Mouse (Mus musculus) heart, embryonic 16.5 days (tissue): ENCODE results near the gene Coa3. TPM values are rescaled to one million over a fixed set of nuclear protein-coding genes. Genes with fewer than 3 reads are reported as not detected.

Experiments
- ATAC-seq: fragments of 200-750 bp; cut with Nextera tagmentation; replicated peaks from 2 replicates; pipeline ENCODE4 v1.8.0; 2017; ENCODE audit warnings: moderate number of reproducible peaks; ENCODE audit not compliant: insufficient read depth, low FRiP score; ENCODE audit errors: extremely low read depth
- H3K27ac ChIP-seq: fragments of 300-500 bp; sonication (generic); 2 replicates; pipeline ENCODE4 v1.5.1; 2014; ENCODE audit warnings: mild to moderate bottlenecking, low read length, control low read depth, moderate library complexity
- H3K27me3 ChIP-seq: fragments of 300-500 bp; sonication (generic); 2 replicates; pipeline ENCODE4 v1.6.1; 2014; ENCODE audit warnings: low read length, mixed read lengths; ENCODE audit not compliant: control insufficient read depth, insufficient read depth
- H3K36me3 ChIP-seq: fragments of 300-500 bp; sonication (generic); 2 replicates; pipeline ENCODE4 v1.6.1; 2014; ENCODE audit not compliant: control insufficient read depth, insufficient read depth
- H3K4me1 ChIP-seq: fragments of 300-500 bp; sonication (generic); 2 replicates; pipeline ENCODE4 v1.6.1; 2014; ENCODE audit warnings: low read length, mixed read lengths; ENCODE audit not compliant: control insufficient read depth, insufficient read depth
- H3K4me2 ChIP-seq: fragments of 300-500 bp; sonication (generic); 2 replicates; pipeline ENCODE4 v1.6.1; 2014; ENCODE audit warnings: low read depth, mild to moderate bottlenecking, control low read depth, low read length
- H3K4me3 ChIP-seq: fragments of 300-500 bp; sonication (generic); 2 replicates; pipeline ENCODE4 v1.5.1; 2014; ENCODE audit warnings: mild to moderate bottlenecking, control low read depth, low read length
- H3K9ac ChIP-seq: fragments of 300-500 bp; sonication (generic); 2 replicates; pipeline ENCODE4 v1.6.1; 2014; ENCODE audit warnings: low read length, control low read depth
- H3K9me3 ChIP-seq: fragments of 300-500 bp; sonication (generic); replicated peaks from 2 replicates; pipeline ENCODE4 v1.6.1; 2016; ENCODE audit warnings: low read length; ENCODE audit not compliant: control insufficient read depth
- WGBS: fragments of 180-500 bp; shearing (Covaris S2); extraction: QIAGEN DNeasy Blood & Tissue Kit; methylation state at CpG from one replicate; pipeline ENCODE4 v1.1.7; 2014; 5-methylcytosine and 5-hydroxymethylcytosine counted together
- polyA plus RNA-seq: library from polyadenylated mRNA; unstranded; fragments of >200 nt; fragmentation: Nextera tagmentation; extraction: Ambion mirVana; gene quantifications from 2 replicates; pipeline ENCODE4 v1.2.1, GENCODE M21; 2015

Gene Coa3
- polyA plus RNA-seq, 1 experiment from 2014 or later: 166 TPM

DNA sequence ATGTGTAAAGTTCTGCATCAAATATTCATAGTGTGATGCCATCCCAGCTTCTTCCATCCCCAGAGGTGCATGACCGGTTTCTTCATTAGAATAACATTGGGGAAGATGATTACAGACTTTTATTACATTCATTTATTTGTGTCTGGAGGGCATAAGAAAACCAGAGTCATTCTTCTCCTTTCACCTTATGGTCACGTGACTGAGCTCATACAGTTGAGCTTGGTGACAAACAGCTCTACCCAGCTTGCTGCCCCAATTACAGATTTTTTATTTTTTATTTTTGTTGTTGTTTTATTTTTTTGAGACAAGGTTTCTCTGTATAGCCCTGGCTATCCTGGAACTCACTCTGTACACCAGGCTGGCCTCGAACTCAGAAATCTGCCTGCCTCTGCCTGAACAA lies 6.5 kb downstream of the Coa3 start:
- Histone ChIP-seq H3K36me3 (no peaks in the 10 kb centered on the region), H3K27ac (no peak overlapping the region), H3K27me3 (peaks cover 10% of the 10 kb centered on the region), H3K4me2 (no peak overlapping the region), H3K9me3 (no peaks in the 10 kb centered on the region), H3K9ac (no peak overlapping the region), H3K4me1 (peaks cover 7% of the 10 kb centered on the region), H3K4me3 (no peak overlapping the region)
- 80% methylated on average over 3 of the region's 3 CpGs for WGBS
- ATAC-seq: no peak

- 14% methylated on average over 10 of the region's 10 CpGs for WGBS
- Histone ChIP-seq H3K4me2 (no peak overlapping the region), H3K27ac (no peak overlapping the region), H3K9me3 (no peaks in the 10 kb centered on the region), H3K9ac (no peak overlapping the region), H3K4me3 (no peak overlapping the region), H3K36me3 (no peaks in the 10 kb centered on the region), H3K4me1 (peaks cover 5% of the 10 kb centered on the region), H3K27me3 (peaks cover 24% of the 10 kb centered on the region)
- ATAC-seq: no peak
Measured at GRCm38 (mm10) chr11:101269577-101270116, 9.3 kb downstream of the Coa3 start.

DNA sequence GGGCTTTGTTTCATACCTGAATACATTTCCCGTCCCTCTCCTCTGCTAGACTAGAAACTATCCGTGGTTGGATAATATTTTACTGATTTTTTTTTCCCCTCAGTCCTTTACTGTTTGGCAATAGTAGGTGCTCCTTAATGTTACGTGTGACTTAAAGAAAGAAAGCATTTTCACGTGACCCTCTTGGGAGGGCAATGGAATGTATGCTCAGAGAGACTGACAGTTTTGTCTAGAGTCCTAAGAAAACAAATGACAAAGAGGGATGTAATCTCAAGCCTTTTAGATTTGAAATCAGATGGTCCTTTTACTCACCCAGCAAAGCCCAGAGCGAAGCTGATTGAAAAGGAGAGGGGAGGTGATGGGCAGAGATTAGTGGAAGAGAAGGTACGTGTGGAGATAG lies 13.0 kb downstream of the Coa3 start:
- Histone ChIP-seq H3K4me2 (no peak overlapping the region), H3K9ac (no peak overlapping the region), H3K4me1 (peaks cover 18% of the 10 kb centered on the region), H3K36me3 (no peaks in the 10 kb centered on the region), H3K27me3 (peaks cover 35% of the 10 kb centered on the region), H3K27ac (no peak overlapping the region), H3K4me3 (no peak overlapping the region), H3K9me3 (no peaks in the 10 kb centered on the region)
- no peak for ATAC-seq
- 42% methylated on average over 6 of the region's 6 CpGs for WGBS

DNA sequence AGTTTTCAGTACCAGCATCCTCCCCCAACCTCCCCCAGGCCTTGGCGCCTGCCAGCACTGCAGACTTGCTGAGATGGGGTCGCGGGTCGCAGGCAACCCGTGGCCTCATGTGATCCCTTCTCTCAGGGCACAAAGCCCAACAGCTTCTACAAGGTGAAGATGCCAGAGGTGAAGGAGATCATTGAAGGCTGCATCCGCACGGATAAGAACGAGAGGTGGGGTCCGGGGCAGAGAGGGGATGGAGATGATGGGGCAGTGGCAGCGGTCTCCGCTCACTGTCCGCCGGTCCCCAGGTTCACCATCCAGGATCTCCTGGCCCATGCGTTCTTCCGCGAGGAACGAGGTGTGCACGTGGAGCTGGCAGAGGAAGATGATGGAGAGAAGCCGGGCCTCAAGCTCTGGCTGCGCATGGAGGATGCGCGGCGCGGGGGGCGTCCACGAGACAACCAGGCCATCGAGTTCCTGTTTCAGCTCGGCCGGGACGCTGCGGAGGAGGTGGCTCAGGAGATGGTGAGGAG lies 13.9 kb downstream of the Coa3 start:
- H3K27me3 ChIP-seq: peaks cover 35% of the 10 kb centered on the region
- no peaks in the 10 kb centered on the region for H3K9me3 ChIP-seq

DNA sequence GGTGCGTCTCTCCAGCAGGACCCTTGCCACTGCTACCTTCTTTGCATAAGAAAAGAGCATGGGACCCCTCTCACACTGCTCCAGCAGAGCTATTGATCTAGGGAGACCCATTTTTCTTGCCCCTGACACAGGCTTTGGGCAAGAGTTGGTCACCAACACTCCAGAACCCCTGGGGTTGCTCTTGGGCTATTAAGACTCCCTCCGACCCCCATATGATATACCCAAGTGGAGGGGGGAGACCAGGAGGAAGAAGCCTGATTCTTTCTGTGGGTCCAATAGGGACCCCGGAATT lies 15.0 kb downstream of the Coa3 start:
- H3K9ac ChIP-seq: no peak overlapping the region
- H3K4me2 ChIP-seq: no peak overlapping the region
- no peaks in the 10 kb centered on the region for H3K36me3 ChIP-seq
- no peak for ATAC-seq
- 29% methylated on average over 3 of the region's 3 CpGs for WGBS
- H3K4me1 ChIP-seq: peaks cover 34% of the 10 kb centered on the region
- H3K27me3 ChIP-seq: peaks cover 32% of the 10 kb centered on the region
- H3K27ac ChIP-seq: no peak overlapping the region
- H3K4me3 ChIP-seq: no peak overlapping the region; the same call in 1 of the 2 replicates
- H3K9me3 ChIP-seq: no peaks in the 10 kb centered on the region

More for the DNA sequence above, 13.9 kb downstream of the Coa3 start:
- Histone ChIP-seq H3K4me1 (peaks cover 23% of the 10 kb centered on the region), H3K4me2 (peak overlapping the region; percentile 51), H3K36me3 (no peaks in the 10 kb centered on the region), H3K27ac (no peak overlapping the region), H3K4me3 (peak overlapping the region; percentile 21), H3K9ac (0 out of 2 replicates have a peak overlapping the region, but pooled peaks have one; percentile 21)
- no peak for ATAC-seq
- 8% methylated on average over 31 of the region's 31 CpGs for WGBS

GRCm38 (mm10) chr11:101263138-101263988 lies 15.6 kb downstream of the Coa3 start:
- H3K36me3 ChIP-seq: no peaks in the 10 kb centered on the region
- peak overlapping the region; percentile 7; the same call in 1 of the 2 replicates for H3K4me3 ChIP-seq
- H3K27me3 ChIP-seq: peaks cover 30% of the 10 kb centered on the region
- no peak for ATAC-seq
- no peak overlapping the region for H3K9ac ChIP-seq
- H3K9me3 ChIP-seq: no peaks in the 10 kb centered on the region
- H3K4me1 ChIP-seq: peaks cover 39% of the 10 kb centered on the region
- H3K4me2 ChIP-seq: no peak overlapping the region
- WGBS: 11% methylated on average over 32 of the region's 32 CpGs
- no peak overlapping the region for H3K27ac ChIP-seq

GRCm38 (mm10) chr11:101262272-101262967 lies 16.5 kb downstream of the Coa3 start:
- H3K27ac ChIP-seq: no peak overlapping the region
- H3K4me2 ChIP-seq: peak overlapping the region; percentile 99
- H3K27me3 ChIP-seq: peaks cover 25% of the 10 kb centered on the region
- H3K9me3 ChIP-seq: no peaks in the 10 kb centered on the region
- no peaks in the 10 kb centered on the region for H3K36me3 ChIP-seq
- peaks cover 39% of the 10 kb centered on the region for H3K4me1 ChIP-seq
- WGBS: 2% methylated on average over 24 of the region's 24 CpGs
- no peak overlapping the region for H3K9ac ChIP-seq
- ATAC-seq: no peak
- H3K4me3 ChIP-seq: peak overlapping the region; percentile 71

GRCm38 (mm10) chr11:101260826-101261380 lies 18.0 kb downstream of the Coa3 start:
- Histone ChIP-seq H3K27me3 (peaks cover 21% of the 10 kb centered on the region), H3K4me2 (peak overlapping the region; percentile 99)

More at GRCm38 (mm10) chr11:101260826-101261380, 18.0 kb downstream of the Coa3 start:
- WGBS: under 1% methylated on average over 30 of the region's 30 CpGs
- no peaks in the 10 kb centered on the region for H3K36me3 ChIP-seq
- ATAC-seq: no peak
- peak overlapping the region; percentile 79 for H3K9ac ChIP-seq
- H3K4me1 ChIP-seq: peaks cover 44% of the 10 kb centered on the region
- H3K9me3 ChIP-seq: no peaks in the 10 kb centered on the region
- peak overlapping the region; percentile 81 for H3K27ac ChIP-seq
- H3K4me3 ChIP-seq: peak overlapping the region; percentile 71
